Mouse (Mus musculus) heart, embryonic 13.5 days (tissue): Measurements from ENCODE around the gene Gm38655. TPM values are rescaled to one million over a fixed set of nuclear protein-coding genes. Genes with fewer than 3 reads are reported as not detected.

Source experiments
- ATAC-seq: fragments of 200-750 bp; cut with Nextera tagmentation; 2 replicates; pipeline ENCODE4 v1.8.0; 2017; ENCODE audit warnings: moderate TSS enrichment; ENCODE audit not compliant: insufficient number of reproducible peaks, low FRiP score, low TSS enrichment; ENCODE audit errors: extremely low read depth
- H3K27ac ChIP-seq: fragments of 300-500 bp; sonication (generic); replicated peaks from 2 replicates; pipeline ENCODE4 v1.5.1; 2015; ENCODE audit warnings: moderate library complexity, mild to moderate bottlenecking, inconsistent platforms
- H3K27me3 ChIP-seq: fragments of 300-500 bp; sonication (generic); replicated peaks from 2 replicates; pipeline ENCODE4 v1.6.1; 2015; ENCODE audit warnings: mild to moderate bottlenecking, inconsistent platforms
- H3K36me3 ChIP-seq: fragments of 300-500 bp; sonication (generic); 2 replicates; pipeline ENCODE4 v1.6.1; 2015; ENCODE audit warnings: mild to moderate bottlenecking, inconsistent platforms
- H3K4me1 ChIP-seq: fragments of 300-500 bp; sonication (generic); 2 replicates; pipeline ENCODE4 v1.6.1; 2015; ENCODE audit warnings: inconsistent platforms
- H3K4me2 ChIP-seq: fragments of 300-500 bp; sonication (generic); 2 replicates; pipeline ENCODE4 v1.6.1; 2015; ENCODE audit warnings: inconsistent platforms, mild to moderate bottlenecking, moderate library complexity
- H3K4me3 ChIP-seq: fragments of 300-500 bp; sonication (generic); 2 replicates; pipeline ENCODE4 v1.5.1; 2015; ENCODE audit warnings: moderate library complexity, mild to moderate bottlenecking, inconsistent platforms
- H3K9ac ChIP-seq: fragments of 300-500 bp; sonication (generic); 2 replicates; pipeline ENCODE4 v1.6.1; 2015; ENCODE audit warnings: inconsistent platforms, mild to moderate bottlenecking, moderate library complexity
- H3K9me3 ChIP-seq: fragments of 300-500 bp; sonication (generic); 2 replicates; pipeline ENCODE4 v1.6.1; 2016; ENCODE audit warnings: inconsistent platforms
- WGBS: fragments of 180-500 bp; shearing (Covaris S2); methylation state at CpG from one replicate; pipeline ENCODE4 v1.1.7; 2015; ENCODE audit warnings: mixed read lengths; 5-methylcytosine and 5-hydroxymethylcytosine counted together
- polyA plus RNA-seq: library from polyadenylated mRNA; unstranded; fragments of >200 nt; fragmentation: Nextera tagmentation; extraction: Ambion mirVana; gene quantifications from 2 replicates; pipeline ENCODE4 v1.2.1, GENCODE M21; 2015

The Gm38655 gene
- polyA plus RNA-seq, 1 experiment from 2014 or later = 0.27 TPM

GRCm38 (mm10) chr17:25210680-25211466, 35.6 kb upstream of the Gm38655 start:
- no peak overlapping the region for H3K4me2 ChIP-seq
- ATAC-seq = no peak
- H3K27me3 ChIP-seq = no peaks in the 10 kb centered on the region
- H3K4me3 ChIP-seq = no peak overlapping the region
- peaks cover 98% of the 10 kb centered on the region for H3K36me3 ChIP-seq
- H3K27ac ChIP-seq = no peak overlapping the region
- no peaks in the 10 kb centered on the region for H3K9me3 ChIP-seq
- WGBS = 76% methylated on average over 15 of the region's 15 CpGs
- H3K4me1 ChIP-seq = no peaks in the 10 kb centered on the region
- no peak overlapping the region for H3K9ac ChIP-seq

- Histone ChIP-seq H3K4me1 (no peaks in the 10 kb centered on the region), H3K36me3 (peaks cover 98% of the 10 kb centered on the region), H3K4me2 (no peak overlapping the region), H3K27ac (no peak overlapping the region), H3K4me3 (no peak overlapping the region), H3K27me3 (no peaks in the 10 kb centered on the region), H3K9me3 (no peaks in the 10 kb centered on the region), H3K9ac (no peak overlapping the region)
- WGBS = 93% methylated on average over 4 of the region's 4 CpGs
- no peak for ATAC-seq
These were observed 34.7 kb upstream of the Gm38655 start for GRCm38 (mm10) chr17:25210006-25210405.

- Histone ChIP-seq H3K27ac (no peak overlapping the region), H3K4me1 (no peaks in the 10 kb centered on the region), H3K4me2 (no peak overlapping the region), H3K4me3 (no peak overlapping the region), H3K36me3 (peaks cover 92% of the 10 kb centered on the region), H3K9ac (no peak overlapping the region), H3K27me3 (no peaks in the 10 kb centered on the region), H3K9me3 (no peaks in the 10 kb centered on the region)
- 93% methylated on average over 4 of the region's 4 CpGs for WGBS
- ATAC-seq = no peak
These were observed 27.1 kb upstream of the Gm38655 start for GRCm38 (mm10) chr17:25202401-25202800.

GRCm38 (mm10) chr17:25189091-25189490, 13.8 kb upstream of the Gm38655 start:
- WGBS = 2% methylated on average over 16 of the region's 16 CpGs

GRCm38 (mm10) chr17:25188150-25189031, 13.1 kb upstream of the Gm38655 start, which contains the start of gene Unkl:
Gene Unkl, plus strand, starts transcription at chr17:25188397.
- H3K9ac ChIP-seq = peak within 1 kb of the TSS; percentile 98
- peaks cover 42% of the 10 kb centered on the region for H3K4me1 ChIP-seq
- H3K4me3 ChIP-seq = peak within 1 kb of the TSS; percentile 97
- 1% methylated on average over 82 of the region's 104 CpGs for WGBS
- peaks cover 29% of the 10 kb centered on the region for H3K36me3 ChIP-seq
- H3K4me2 ChIP-seq = peak within 1 kb of the TSS; percentile 77
- peak within 1 kb of the TSS; percentile 80 for H3K27ac ChIP-seq
- peak; percentile 57; the same call in 1 of the 2 replicates for ATAC-seq
- no peaks in the 10 kb centered on the region for H3K9me3 ChIP-seq
- no peaks in the 10 kb centered on the region for H3K27me3 ChIP-seq

More at GRCm38 (mm10) chr17:25189091-25189490, 13.8 kb upstream of the Gm38655 start:
- H3K4me1 ChIP-seq = peaks cover 36% of the 10 kb centered on the region
- H3K9me3 ChIP-seq = no peaks in the 10 kb centered on the region
- H3K4me2 ChIP-seq = peak overlapping the region; percentile 77
- H3K27me3 ChIP-seq = no peaks in the 10 kb centered on the region
- H3K9ac ChIP-seq = peak overlapping the region; percentile 98
- H3K36me3 ChIP-seq = peaks cover 35% of the 10 kb centered on the region
- H3K27ac ChIP-seq = peak overlapping the region; percentile 80; the same call in 1 of the 2 replicates
- peak overlapping the region; percentile 97 for H3K4me3 ChIP-seq
- no peak for ATAC-seq

GRCm38 (mm10) chr17:25187784-25188149, 12.5 kb upstream of the Gm38655 start:
- H3K4me3 ChIP-seq = peak overlapping the region; percentile 97
- WGBS = 3% methylated on average over 11 of the region's 11 CpGs
- no peak for ATAC-seq

GRCm38 (mm10) chr17:25184961-25185360, 9.7 kb upstream of the Gm38655 start:
- Histone ChIP-seq H3K4me1 (peaks cover 42% of the 10 kb centered on the region), H3K36me3 (peaks cover 7% of the 10 kb centered on the region; the same call in 1 of the 2 replicates), H3K27me3 (peaks cover 24% of the 10 kb centered on the region), H3K27ac (peak overlapping the region; percentile 91), H3K9ac (peak overlapping the region; percentile 88), H3K4me3 (peak overlapping the region; percentile 74), H3K4me2 (peak overlapping the region; percentile 90), H3K9me3 (no peaks in the 10 kb centered on the region)
- ATAC-seq = no peak
- 8% methylated on average over 17 of the region's 17 CpGs for WGBS

More at GRCm38 (mm10) chr17:25187784-25188149, 12.5 kb upstream of the Gm38655 start:
- H3K9ac ChIP-seq = peak overlapping the region; percentile 98
- H3K27ac ChIP-seq = peak overlapping the region; percentile 80
- H3K4me2 ChIP-seq = peak overlapping the region; percentile 77
- 0 out of 2 replicates have a peak, but pooled peaks cover 5% of the 10 kb centered on the region for H3K27me3 ChIP-seq
- H3K4me1 ChIP-seq = peaks cover 44% of the 10 kb centered on the region
- H3K9me3 ChIP-seq = no peaks in the 10 kb centered on the region
- peaks cover 28% of the 10 kb centered on the region for H3K36me3 ChIP-seq

GRCm38 (mm10) chr17:25184129-25184691, 8.9 kb upstream of the Gm38655 start, which contains the start of gene BC003965:
Gene BC003965, plus strand, starts transcription at chr17:25184554.
- peaks cover 35% of the 10 kb centered on the region for H3K4me1 ChIP-seq
- peak within 1 kb of the TSS; percentile 88 for H3K9ac ChIP-seq
- peak; percentile 62 for ATAC-seq
- under 1% methylated on average over 50 of the region's 50 CpGs for WGBS
- no peaks in the 10 kb centered on the region for H3K9me3 ChIP-seq
- H3K27ac ChIP-seq = peak within 1 kb of the TSS; percentile 91
- peak within 1 kb of the TSS; percentile 90 for H3K4me2 ChIP-seq
- peaks cover 7% of the 10 kb centered on the region; the same call in 1 of the 2 replicates for H3K36me3 ChIP-seq
- H3K27me3 ChIP-seq = peaks cover 29% of the 10 kb centered on the region
- H3K4me3 ChIP-seq = peak within 1 kb of the TSS; percentile 74

- Histone ChIP-seq H3K27ac (no peak overlapping the region), H3K4me3 (no peak overlapping the region; the same call in 1 of the 2 replicates), H3K36me3 (peaks cover 7% of the 10 kb centered on the region; the same call in 1 of the 2 replicates), H3K9ac (peak overlapping the region; percentile 88; the same call in 1 of the 2 replicates), H3K27me3 (peaks cover 33% of the 10 kb centered on the region), H3K4me1 (peaks cover 33% of the 10 kb centered on the region), H3K4me2 (peak overlapping the region; percentile 90), H3K9me3 (no peaks in the 10 kb centered on the region)
- ATAC-seq = no peak
These were observed 8.0 kb upstream of the Gm38655 start for GRCm38 (mm10) chr17:25183232-25183631.

GRCm38 (mm10) chr17:25172558-25172957, 2.7 kb downstream of the Gm38655 start:
- H3K9me3 ChIP-seq = no peaks in the 10 kb centered on the region
- H3K4me1 ChIP-seq = peaks cover 6% of the 10 kb centered on the region
- H3K4me3 ChIP-seq = no peak overlapping the region
- no peak overlapping the region for H3K9ac ChIP-seq
- 83% methylated on average over 3 of the region's 3 CpGs for WGBS
- no peaks in the 10 kb centered on the region for H3K36me3 ChIP-seq
- H3K4me2 ChIP-seq = no peak overlapping the region
- no peak overlapping the region for H3K27ac ChIP-seq
- no peak for ATAC-seq
- H3K27me3 ChIP-seq = peaks cover 16% of the 10 kb centered on the region

GRCm38 (mm10) chr17:25169706-25170105, 5.6 kb downstream of the Gm38655 start:
- no peaks in the 10 kb centered on the region for H3K36me3 ChIP-seq
- H3K9ac ChIP-seq = no peak overlapping the region; the same call in 1 of the 2 replicates
- WGBS = 66% methylated on average over 2 of the region's 2 CpGs
- H3K27me3 ChIP-seq = no peaks in the 10 kb centered on the region; the same call in 1 of the 2 replicates
- H3K27ac ChIP-seq = no peak overlapping the region
- peaks cover 11% of the 10 kb centered on the region for H3K4me1 ChIP-seq
- no peaks in the 10 kb centered on the region for H3K9me3 ChIP-seq
- no peak overlapping the region for H3K4me2 ChIP-seq
- H3K4me3 ChIP-seq = no peak overlapping the region
- ATAC-seq = no peak
